Mouse (Mus musculus): Measurements from ENCODE around the gene Gm10300.

Gene Gm10300

GRCm38 (mm10) chr4:132074077-132074932 is at the start of gene Gm10300:
Gm10300 (plus strand) TSS chr4:132074697.
- in situ Hi-C loops (cut with MseI, MboI): no loop called here

DNA sequence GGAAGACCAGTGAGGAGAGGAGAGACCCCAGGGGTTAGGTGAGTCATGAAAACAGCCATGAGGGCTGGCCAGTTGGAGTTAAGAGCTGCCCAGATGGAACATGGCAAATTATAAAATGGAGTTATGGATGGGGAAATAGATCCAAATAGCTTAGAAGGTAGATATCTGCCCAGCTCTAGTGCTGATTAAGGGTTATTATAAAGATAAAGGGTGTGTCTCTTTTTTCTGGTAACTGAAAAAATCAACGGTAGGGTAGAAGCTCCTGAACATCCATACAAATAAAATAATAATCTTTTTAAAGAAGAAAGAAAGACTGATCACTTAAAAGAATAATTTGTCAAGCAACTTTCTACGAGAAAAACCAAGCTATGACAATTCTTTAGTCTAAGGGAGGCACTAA is 49.2 kb upstream of the Gm10300 start:
- in situ Hi-C loops (cut with MseI, MboI): no loop called here

- in situ Hi-C loops (cut with MseI, MboI): no loop called here
Observed at GRCm38 (mm10) chr4:132025738-132026527, 48.6 kb upstream of the Gm10300 start.

DNA sequence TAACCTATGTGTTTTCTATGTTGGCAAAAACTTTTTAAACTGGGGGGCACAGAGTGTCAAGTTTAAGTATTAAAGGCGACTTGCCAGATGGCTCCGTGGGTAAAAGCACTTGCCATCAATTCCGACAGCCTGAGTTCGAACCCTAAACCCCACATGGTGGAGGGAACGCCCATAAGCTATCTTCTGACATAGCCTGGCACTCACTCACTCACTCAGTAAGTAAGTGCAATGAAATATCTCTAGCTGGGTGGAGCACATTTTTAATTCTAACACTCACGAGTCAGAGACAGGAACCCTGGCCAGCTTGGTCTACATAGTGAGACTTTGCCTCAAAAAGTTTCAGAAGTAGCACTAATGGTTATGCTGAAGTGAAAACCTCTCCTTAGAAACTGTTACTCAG is 47.3 kb upstream of the Gm10300 start:
- in situ Hi-C loops (cut with MseI, MboI): no loop called here

GRCm38 (mm10) chr4:132027806-132028205 is 46.7 kb upstream of the Gm10300 start:
- in situ Hi-C loops (cut with MseI, MboI): no loop called here

- in situ Hi-C loops (cut with MseI, MboI): no loop called here
Observed at GRCm38 (mm10) chr4:132029851-132030741, 44.4 kb upstream of the Gm10300 start.

GRCm38 (mm10) chr4:132033183-132033582 is 41.3 kb upstream of the Gm10300 start:
- in situ Hi-C loops (cut with MseI, MboI): no loop called here

DNA sequence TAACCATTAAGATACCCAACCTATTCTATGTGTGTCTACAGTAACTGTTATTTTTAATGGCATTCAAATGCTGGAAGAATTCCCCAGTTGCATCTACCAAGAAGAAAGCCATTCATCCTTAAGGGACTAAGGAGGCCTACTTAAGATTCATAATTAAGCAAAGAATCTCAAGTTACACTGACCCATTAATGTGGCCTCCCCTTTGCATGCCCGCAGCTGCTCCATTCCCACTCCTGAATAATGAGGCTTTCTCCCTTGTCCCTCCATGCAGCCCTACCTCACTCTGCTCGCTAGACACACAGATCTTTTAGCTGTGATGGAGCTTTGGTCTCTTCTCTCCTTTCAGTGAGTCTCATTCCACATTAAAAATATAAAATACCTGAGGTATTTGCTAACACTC is 40.3 kb upstream of the Gm10300 start:
- in situ Hi-C loops (cut with MseI, MboI): no loop called here

DNA sequence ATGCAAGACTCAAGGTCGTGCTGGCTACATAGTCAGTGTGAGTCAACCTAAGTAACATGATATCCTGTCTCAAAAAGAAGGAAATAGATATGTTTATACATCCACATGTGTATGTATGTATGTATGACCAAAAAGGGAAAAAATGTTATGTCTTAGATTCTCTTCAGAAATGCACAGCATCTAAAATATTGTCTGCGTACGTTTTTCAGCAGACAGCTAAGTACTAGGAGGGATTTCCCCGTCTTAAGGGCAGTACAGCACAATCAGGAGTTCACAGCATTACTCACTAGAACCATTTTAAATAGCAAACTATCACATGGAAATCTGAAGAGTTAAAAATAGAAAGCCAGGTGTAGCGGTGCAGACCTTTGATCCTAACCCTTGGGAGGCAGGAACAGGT is 37.4 kb upstream of the Gm10300 start:
- in situ Hi-C loops (cut with MseI, MboI): no loop called here

GRCm38 (mm10) chr4:132037991-132038390 is 36.5 kb upstream of the Gm10300 start:
- in situ Hi-C loops (cut with MseI, MboI): no loop called here

- in situ Hi-C loops (cut with MseI, MboI): no loop called here
Observed at GRCm38 (mm10) chr4:132038809-132039208, 35.7 kb upstream of the Gm10300 start.

DNA sequence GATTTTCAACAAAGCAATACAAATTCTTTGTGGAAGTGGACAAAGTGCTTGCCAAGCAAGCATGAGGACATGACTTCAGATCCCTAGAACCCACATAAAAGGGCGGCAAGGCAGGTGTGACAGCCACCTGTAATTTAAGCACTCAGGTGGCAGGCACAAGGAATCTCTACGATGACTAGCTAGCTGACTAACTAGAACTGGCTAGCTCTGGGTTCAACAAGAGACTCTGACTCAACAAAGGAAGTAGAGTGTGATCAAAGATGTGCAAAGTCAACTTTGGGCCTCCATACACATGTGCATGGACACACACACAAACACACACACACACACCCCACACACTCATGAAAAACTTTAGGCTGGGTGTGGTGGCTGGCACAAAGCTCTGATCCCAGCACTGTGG is 35.0 kb upstream of the Gm10300 start:
- in situ Hi-C loops (cut with MseI, MboI): no loop called here

- in situ Hi-C loops (cut with MseI, MboI): loop anchor here in 1 of 2 experiments (5.0 kb wide), 1 partner anchor 37 kb away; the partner anchor contains the start of gene Epb41
Observed at GRCm38 (mm10) chr4:132039975-132040645, 34.4 kb upstream of the Gm10300 start.

DNA sequence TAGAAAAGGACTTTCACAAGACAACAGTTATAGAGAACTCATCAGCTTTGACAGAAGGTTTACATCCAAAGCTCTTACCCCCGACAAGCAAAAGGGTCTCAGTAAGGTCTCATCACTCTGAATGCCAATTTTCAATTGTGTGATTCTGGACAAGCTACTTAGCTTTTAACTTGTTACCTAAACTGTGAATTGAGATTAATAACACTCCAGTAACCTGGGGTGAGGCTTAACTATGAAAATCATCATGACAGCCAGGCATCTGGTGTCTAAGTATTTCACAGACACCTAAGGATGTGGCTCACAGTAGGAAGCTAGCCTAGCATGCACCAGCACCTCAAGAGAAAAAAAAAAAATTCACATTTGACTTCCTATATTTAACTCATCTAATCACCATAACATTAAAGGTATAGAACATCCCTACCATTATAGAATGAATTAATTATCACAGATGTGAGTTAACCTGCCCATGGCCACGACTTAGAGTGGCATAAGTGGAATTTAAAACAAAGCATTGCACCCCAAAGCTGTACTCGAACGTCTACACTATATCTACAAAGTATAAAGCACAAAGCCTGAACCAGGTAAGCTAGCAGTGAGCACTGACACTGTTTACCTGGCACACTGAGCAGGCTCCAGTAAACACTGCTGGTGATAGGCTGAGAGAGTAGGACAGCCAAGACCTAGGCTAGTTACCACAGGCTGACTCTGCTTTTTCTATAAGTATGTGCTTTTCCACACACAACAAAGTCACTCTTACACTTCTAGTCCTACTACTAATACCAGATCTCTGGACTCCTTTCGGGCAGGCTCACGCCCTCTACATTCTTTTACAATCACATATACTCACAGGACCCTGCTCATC is 32.8 kb upstream of the Gm10300 start:
- in situ Hi-C loops (cut with MseI, MboI): loop anchor here in 1 of 2 experiments (5.0 kb wide), 1 partner anchor 36 kb away; the partner anchor contains the start of gene Epb41

DNA sequence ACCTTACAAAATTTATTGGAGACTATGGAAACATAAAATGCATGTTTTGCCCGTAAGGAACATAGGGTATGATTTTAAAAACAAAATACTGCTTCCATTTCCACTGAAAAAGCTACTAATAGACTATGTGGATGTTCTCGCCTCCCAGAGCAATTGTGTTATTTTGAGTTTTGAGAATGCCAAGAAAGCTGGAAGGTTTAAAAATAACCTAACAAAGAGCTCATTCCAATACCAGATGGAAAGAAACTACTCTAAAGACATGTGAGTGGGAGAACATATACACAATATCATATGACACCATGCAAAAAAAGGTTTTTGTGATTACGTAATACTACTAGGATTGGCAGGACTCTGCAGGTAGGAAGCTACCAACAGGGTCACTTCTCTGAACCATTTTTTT is 30.8 kb upstream of the Gm10300 start:
- in situ Hi-C loops (cut with MseI, MboI): loop anchor here in 1 of 2 experiments (5.0 kb wide), 1 partner anchor 34 kb away; the partner anchor contains the start of gene Epb41

- in situ Hi-C loops (cut with MseI, MboI): no loop called here
Observed at GRCm38 (mm10) chr4:132048011-132048991, 26.2 kb upstream of the Gm10300 start.

- in situ Hi-C loops (cut with MseI, MboI): no loop called here
Observed at GRCm38 (mm10) chr4:132048995-132049404, 25.5 kb upstream of the Gm10300 start.

DNA sequence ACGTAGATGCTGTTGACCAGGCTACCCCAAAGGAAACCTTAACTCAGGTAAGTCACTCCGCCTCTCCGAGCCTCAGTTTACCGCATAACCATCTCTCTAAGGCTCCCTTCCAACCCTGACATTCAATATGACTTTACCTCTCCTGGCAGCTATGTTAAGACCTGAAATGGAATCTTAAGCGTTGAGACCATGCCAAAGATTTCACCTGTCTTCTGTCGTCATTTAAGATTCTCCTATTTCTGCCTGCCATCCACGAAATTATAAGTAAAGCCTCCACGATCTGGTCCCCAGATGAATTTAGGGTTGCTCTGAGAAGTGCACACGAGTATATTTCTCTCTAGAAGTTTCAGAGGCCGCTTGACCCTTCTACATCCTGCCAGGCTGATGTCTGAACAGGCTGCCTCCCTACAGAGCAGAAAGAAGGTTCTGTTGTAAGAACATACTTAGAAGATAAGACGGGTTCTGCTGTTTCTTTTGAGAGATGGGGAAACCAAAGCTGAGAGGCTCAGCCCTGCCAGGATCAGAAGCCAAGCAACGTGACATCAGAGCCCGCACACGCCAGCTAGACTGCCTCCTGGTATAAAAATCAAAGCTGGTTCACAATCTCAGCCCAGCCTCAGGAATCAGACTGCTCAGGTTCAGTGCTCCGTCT is 24.8 kb upstream of the Gm10300 start:
- in situ Hi-C loops (cut with MseI, MboI): no loop called here

Measured in mouse trophoblast stem cell (cell line).